Mouse (Mus musculus) small intestine, adult 2 months (tissue): ENCODE data around the gene Bbs10. TPM values are rescaled to one million over a fixed set of nuclear protein-coding genes. Genes with fewer than 3 reads are reported as not detected.

ENCODE experiments used
- H3K27ac ChIP-seq: fragments of 200-500 bp; 2 replicates; pipeline ENCODE4 v1.5.1; 2012; ENCODE audit warnings: low read depth, low read length, control low read depth, inconsistent platforms; ENCODE audit not compliant: insufficient read depth
- H3K27me3 ChIP-seq: fragments of 200-500 bp; 2 replicates; pipeline ENCODE4 v1.6.1; 2012; ENCODE audit warnings: mild to moderate bottlenecking, moderate library complexity, low read length, inconsistent platforms; ENCODE audit not compliant: control insufficient read depth, insufficient read depth
- H3K36me3 ChIP-seq: fragments of 200-500 bp; 2 replicates; pipeline ENCODE4 v1.6.1; 2012; ENCODE audit warnings: mild to moderate bottlenecking, low read length, control low read depth, inconsistent platforms; ENCODE audit not compliant: control insufficient read depth, insufficient read depth
- H3K4me1 ChIP-seq: fragments of 200-500 bp; 2 replicates; pipeline ENCODE4 v1.6.1; 2012; ENCODE audit warnings: low read length, inconsistent platforms, mixed read lengths; ENCODE audit not compliant: control insufficient read depth, insufficient read depth, insufficient read length
- H3K4me3 ChIP-seq: fragments of 200-500 bp; 2 replicates; pipeline ENCODE4 v1.5.1; 2012; ENCODE audit warnings: low read depth, mild to moderate bottlenecking, control low read depth, inconsistent platforms, low read length, moderate library complexity
- CTCF ChIP-seq: fragments of 200-500 bp; IDR thresholded peaks from 2 replicates; pipeline ENCODE4 v1.5.1; 2012; ENCODE audit warnings: low read depth, mild to moderate bottlenecking, control low read depth, inconsistent platforms, low read length, moderate library complexity, mixed read lengths; ENCODE audit not compliant: insufficient replicate concordance, insufficient read length; ENCODE audit errors: extremely low read depth
- POLR2A ChIP-seq: fragments of 200-500 bp; IDR thresholded peaks from 2 replicates; pipeline ENCODE4 v1.6.1; 2012; ENCODE audit warnings: low read depth, mild to moderate bottlenecking, control low read depth, inconsistent platforms, low read length, moderate library complexity
- WGBS: fragments of 180-500 bp; shearing (Covaris S2); methylation state at CpG from one replicate; pipeline ENCODE4 v1.1.7; 2018; 5-methylcytosine and 5-hydroxymethylcytosine counted together
- polyA plus RNA-seq: library from polyadenylated mRNA; depleted of rRNA; stranded (reverse); fragments of >200 nt; gene quantifications from 2 replicates; pipeline ENCODE4 v1.2.3, GENCODE M21; 2012; rRNA removed

Gene Bbs10
- polyA plus RNA-seq, 1 experiment = 0.22 TPM

- WGBS = 78% methylated on average over 5 of the region's 5 CpGs
- H3K4me1 ChIP-seq = no peaks in the 10 kb centered on the region
- no peak overlapping the region for H3K4me3 ChIP-seq
- no peaks in the 10 kb centered on the region for H3K36me3 ChIP-seq
- no peak for TF ChIP-seq POLR2A
- TF ChIP-seq CTCF = no peak
- no peak overlapping the region for H3K27ac ChIP-seq
- no peaks in the 10 kb centered on the region for H3K27me3 ChIP-seq
Observed at GRCm38 (mm10) chr10:111343555-111343954, 45.1 kb downstream of the Bbs10 start.

DNA sequence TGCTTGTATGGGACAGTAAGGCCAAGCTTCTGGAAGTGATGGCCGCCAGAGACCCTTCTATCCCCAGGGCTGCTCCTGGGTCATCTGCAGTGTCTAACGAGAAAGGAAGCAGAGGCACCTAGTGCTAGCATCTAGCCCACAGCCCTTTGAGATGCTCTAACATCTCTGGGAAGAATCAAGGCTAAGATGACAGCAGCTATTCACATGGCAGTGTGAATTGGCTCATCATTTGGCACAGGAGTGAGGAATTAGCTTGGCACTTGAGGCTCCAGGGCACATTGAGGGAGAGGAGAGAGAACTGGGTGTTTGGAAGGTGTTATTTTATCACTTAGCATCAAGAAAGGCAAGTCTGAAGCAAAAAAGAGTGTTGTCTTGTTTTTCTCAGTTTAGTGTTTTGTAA, 49.8 kb downstream of the Bbs10 start:
- H3K4me3 ChIP-seq = no peak overlapping the region
- H3K36me3 ChIP-seq = no peaks in the 10 kb centered on the region
- H3K27me3 ChIP-seq = no peaks in the 10 kb centered on the region
- no peaks in the 10 kb centered on the region for H3K4me1 ChIP-seq
- TF ChIP-seq CTCF (no peak), POLR2A (no peak)
- no peak overlapping the region for H3K27ac ChIP-seq
- 69% methylated on average over 2 of the region's 2 CpGs for WGBS

Other genes with a start within 250 kb of the Bbs10 start
- 0.67 and 1.1 TPM in 2 replicates for gene Osbpl8, start 133.9 kb upstream of the Bbs10 start, polyA plus RNA-seq
- 0.77 and 0.99 TPM in 2 replicates for gene Nap1l1, start 174.5 kb downstream of the Bbs10 start, polyA plus RNA-seq
- gene Phlda1, start 207.6 kb downstream of the Bbs10 start, polyA plus RNA-seq = 27.1 and 31.8 TPM in 2 replicates